Mouse (Mus musculus): ENCODE results near the gene Tmem41b.

Tmem41b gene

DNA sequence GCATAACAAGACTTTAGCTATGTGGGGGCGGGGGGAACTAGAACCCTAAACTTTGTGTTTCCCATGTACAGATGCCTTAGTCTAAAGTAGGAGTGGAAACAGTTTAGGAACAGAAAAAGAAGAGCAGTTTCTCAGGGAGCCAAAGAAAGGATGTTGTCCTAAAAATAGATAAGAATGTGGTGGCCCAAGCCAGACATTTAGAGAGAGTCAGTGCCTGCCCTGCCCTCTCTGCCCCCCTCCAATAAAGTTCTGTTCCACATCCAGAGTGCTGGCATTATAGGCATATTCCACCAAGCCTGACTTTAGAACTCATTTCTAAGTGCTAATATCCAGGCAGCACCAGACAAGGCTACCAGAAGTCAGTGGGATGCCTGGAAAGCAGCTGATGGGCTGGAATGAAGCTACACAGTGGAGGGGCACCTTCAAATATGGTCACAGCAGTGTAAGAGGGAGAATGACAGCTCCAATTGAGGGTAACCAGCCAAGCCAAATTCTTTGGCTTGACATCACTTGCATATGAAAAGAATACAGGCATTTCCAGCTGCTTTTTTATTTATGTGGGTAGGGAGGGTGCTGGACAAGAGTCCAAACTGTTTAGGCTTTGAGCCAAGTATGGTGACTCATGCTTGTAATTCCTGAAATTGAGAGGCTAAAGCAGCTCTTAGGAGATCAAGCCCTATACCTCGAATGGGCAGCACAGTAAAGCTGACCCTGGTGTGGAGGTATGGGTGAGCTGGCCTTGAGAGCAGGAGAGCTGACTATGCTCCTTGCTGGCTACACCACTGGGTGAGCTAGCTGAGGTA lies 6.6 kb upstream of the Tmem41b start:
- no peak for TF ChIP-seq GATA4 (IDR thresholded peaks at IDR 0.05; ENCODE audit: insufficient replicate concordance, low read length)

GRCm38 (mm10) chr7:109991286-109991685 lies 4.6 kb upstream of the Tmem41b start:
- TF ChIP-seq GATA4 (IDR thresholded peaks at IDR 0.05; ENCODE audit: insufficient replicate concordance, low read length): no peak

DNA sequence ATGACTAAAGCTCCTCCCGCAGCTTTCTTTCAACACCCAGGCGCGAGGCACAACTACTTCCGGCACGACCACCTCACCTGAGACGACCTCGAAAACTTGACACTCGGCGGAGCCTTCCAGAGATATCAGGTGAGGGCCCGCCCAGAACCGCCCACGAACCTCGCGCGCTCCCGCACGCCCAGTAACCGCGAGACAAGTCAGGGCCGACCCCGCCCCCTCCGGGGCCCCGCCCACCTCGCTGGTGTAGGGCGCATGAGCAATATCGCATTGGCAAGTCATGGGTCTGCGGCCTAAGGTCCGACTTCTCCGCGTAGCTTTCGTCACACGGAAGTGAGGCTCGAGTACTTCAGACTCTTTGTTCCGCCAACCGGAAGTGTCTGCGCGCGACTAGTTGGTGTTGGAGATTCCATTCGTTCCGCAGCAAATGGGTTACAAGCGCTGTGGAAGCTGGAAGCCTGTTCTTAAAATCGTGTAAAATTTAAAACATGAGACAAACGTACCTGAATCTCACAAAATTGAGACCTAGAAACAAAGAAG lies 528 bp downstream of the Tmem41b start:
- peak; percentile 34; the same call in 1 of the 2 replicates for TF ChIP-seq GATA4 (IDR thresholded peaks at IDR 0.05; ENCODE audit: insufficient replicate concordance, low read length)

DNA sequence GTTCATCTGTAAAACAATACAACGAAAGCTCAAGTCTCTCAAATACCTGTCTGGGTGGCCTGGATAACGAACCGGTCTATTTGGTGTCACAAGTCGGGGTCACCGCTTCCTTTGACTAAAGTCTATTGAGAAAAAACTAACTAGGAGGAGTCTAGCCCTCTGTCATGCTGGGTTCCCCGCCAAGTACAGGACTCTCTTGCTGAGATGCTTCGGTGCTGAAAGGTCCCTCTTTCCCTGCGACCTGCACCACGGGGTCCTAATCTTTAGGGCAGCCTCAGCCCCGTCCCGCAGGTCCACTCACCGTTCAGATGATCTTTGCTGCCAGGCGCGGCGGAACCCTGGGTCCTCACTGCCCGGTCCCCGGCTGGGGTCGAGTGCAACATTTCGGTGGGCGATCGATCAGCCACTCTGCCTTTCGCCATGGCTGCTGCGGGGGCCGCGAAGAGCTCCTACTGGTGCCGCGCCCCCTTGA lies 1.0 kb downstream of the Tmem41b start:
- TF ChIP-seq GATA4 (IDR thresholded peaks at IDR 0.05; ENCODE audit: insufficient replicate concordance, low read length): no peak

- TF ChIP-seq GATA4 (IDR thresholded peaks at IDR 0.05; ENCODE audit: insufficient replicate concordance, low read length): no peak
Measured at GRCm38 (mm10) chr7:109975966-109976715, 10.6 kb downstream of the Tmem41b start.

GRCm38 (mm10) chr7:109969542-109969941 lies 17.2 kb downstream of the Tmem41b start:
- TF ChIP-seq GATA4 (IDR thresholded peaks at IDR 0.05; ENCODE audit: insufficient replicate concordance, low read length): no peak

GRCm38 (mm10) chr7:109968924-109969450 lies 17.7 kb downstream of the Tmem41b start:
- TF ChIP-seq GATA4 (IDR thresholded peaks at IDR 0.05; ENCODE audit: insufficient replicate concordance, low read length): no peak

DNA sequence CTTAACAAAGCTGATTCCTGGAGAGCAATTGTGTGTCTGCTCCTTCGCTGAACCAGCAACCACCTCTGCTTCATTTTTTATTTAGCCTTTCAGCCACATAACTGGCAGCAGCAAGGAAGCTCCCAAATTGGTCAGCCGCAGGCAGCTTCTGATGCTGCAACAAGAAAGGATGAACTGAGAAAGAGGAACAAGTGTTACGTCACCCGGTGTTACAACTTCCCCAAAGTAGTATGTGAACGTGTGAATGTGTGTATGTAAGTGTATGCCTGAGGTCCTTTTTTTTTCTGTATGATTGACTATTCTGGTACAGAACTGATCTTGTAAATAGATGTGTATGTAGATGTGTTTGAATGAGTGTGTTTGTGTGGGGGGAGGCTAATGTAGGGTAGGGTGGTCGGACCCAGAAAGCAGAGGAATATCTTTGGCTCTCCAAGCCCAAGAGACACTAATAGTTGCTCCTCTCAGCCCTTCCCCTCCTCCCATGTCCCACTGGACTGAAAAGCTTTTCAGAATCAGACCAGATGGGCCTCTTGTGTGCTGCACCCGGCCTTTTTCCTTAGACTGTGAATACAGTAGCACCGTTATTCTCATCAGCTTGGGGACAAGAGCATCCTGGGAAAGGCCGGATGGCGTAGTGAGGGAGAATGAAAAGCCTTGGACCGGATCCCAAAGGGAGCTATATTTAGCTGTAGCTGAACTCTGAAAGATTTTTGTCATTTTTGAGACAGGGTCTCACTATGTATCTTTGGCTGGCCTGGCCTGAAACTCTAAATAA lies 18.7 kb downstream of the Tmem41b start:
- no peak for TF ChIP-seq GATA4 (IDR thresholded peaks at IDR 0.05; ENCODE audit: insufficient replicate concordance, low read length)

- TF ChIP-seq GATA4 (IDR thresholded peaks at IDR 0.05; ENCODE audit: insufficient replicate concordance, low read length): no peak
Measured at GRCm38 (mm10) chr7:109965658-109966057, 21.1 kb downstream of the Tmem41b start.

DNA sequence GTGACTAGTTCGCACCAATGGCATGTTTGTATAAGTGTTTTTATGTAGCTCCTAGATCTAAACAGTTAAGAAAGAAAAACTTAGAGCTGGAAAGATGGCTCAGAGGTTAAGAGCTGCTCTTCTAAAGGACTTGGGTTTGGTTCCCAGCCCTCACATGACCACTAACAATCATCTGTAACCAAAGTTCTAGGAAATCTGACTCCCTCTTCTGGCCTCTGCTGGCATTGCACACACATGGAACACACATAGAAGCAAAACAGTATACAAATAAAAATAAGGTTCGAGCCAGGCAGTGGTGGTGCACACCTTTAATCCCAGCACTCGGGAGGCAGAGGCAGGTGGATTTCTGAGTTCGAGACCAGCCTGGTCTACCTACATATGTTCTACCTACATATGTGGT lies 23.0 kb downstream of the Tmem41b start:
- TF ChIP-seq GATA4 (IDR thresholded peaks at IDR 0.05; ENCODE audit: insufficient replicate concordance, low read length): no peak

DNA sequence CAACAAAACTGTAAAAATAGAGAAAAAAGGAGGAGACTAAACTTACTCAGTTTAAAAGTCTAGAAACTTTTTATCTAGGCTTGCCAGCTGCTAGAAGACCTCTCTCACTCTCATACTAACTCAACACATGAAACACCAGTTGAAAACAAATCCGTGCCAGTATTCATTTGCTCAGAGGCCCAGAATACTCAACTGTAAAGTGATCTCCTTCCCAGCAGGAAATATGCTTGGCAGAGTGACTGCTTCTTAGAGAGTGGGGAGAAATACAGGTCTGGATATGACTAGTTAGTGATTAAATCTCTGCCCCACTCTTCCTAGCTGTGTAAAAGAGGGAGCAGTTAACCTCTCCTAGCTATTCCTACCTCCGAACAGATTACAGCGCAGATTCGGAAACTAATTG lies 24.1 kb downstream of the Tmem41b start:
- TF ChIP-seq GATA4 (IDR thresholded peaks at IDR 0.05; ENCODE audit: insufficient replicate concordance, low read length): no peak

GRCm38 (mm10) chr7:109961570-109961969 lies 25.2 kb downstream of the Tmem41b start:
- TF ChIP-seq GATA4 (IDR thresholded peaks at IDR 0.05; ENCODE audit: insufficient replicate concordance, low read length): no peak

DNA sequence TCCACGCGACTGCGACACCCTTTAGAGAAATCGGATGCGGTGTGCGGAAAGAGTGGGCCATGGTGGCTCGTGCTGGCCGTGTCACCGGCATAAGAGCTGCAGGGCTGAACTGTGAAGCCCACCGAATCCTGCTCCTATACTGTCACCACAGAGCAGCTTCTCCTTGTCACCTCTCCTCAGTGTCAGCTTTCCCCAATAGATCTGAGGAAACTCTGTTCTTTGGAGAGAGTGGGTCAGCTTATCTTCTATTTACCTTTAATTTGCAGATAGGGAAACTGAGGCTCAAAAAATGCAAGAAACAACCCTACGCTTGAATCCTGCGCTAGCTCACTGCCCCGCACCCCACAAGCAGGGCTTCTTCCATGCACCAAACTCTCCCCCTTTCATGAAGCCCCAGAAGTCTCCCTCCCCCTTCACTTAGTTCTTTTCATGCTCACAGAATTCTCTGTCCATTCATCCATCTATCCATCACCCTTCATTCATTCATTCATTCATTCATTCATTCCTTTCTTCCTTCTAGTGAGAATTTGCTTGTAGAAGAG lies 26.0 kb downstream of the Tmem41b start:
- TF ChIP-seq GATA4 (IDR thresholded peaks at IDR 0.05; ENCODE audit: insufficient replicate concordance, low read length): no peak

DNA sequence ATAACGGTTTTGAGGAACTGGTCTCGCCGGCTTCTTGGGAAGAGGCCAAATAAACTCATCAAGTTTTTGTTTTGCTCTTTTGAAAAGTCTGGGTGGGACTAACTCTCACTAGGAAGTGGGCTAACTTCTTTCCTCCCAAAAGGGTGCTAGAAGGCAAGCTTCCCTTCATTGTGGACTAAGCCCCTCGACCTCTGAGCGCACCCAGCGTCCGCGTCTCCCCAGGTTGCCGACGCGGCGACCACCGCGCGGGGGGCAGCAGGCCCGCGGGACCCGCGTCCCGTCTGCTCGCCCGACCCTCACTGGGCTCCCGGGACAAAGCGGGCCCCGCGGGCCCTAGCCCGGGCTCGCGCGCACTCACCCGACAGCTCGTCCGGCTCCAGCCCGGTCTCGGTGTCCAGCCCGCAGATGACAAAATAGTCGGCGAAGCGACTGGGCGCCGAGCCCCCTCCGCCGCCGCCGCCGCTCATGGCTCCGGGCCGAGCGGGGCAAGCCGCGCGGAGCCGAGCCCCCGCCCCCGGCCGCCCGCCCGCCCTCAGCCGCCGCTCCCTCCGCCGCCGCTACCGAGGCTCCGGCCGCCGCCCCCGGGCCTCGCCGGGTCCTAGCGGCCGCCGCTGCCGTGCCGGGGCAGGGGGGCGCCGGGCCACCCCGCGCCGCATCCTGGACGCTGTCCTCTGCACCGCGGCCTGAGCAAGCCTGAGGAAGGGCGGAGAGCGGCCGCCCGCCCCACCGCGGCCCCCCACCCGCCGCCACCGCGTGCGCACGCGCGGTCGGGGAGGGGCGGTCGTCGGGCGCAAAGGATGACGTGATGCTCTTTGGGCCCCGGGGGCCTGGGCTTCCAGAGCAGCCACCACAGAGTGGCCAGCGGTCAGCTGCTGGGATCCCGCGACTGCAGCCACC lies 26.8 kb downstream of the Tmem41b start, which contains the start of gene Dennd5a:
Gene Dennd5a, minus strand, starts transcription at position 755 of the 897 bp plus-strand sequence.
- no peak for TF ChIP-seq GATA4 (IDR thresholded peaks at IDR 0.05; ENCODE audit: insufficient replicate concordance, low read length)

Measured in liver, adult (tissue).